Mouse (Mus musculus): ENCODE results near the gene Rbm43. TPM values are rescaled to one million over a fixed set of nuclear protein-coding genes. Genes with fewer than 3 reads are reported as not detected.

Gene Rbm43
- polyA plus RNA-seq (2017; shearing (Covaris generic)), result 19.4 TPM

DNA sequence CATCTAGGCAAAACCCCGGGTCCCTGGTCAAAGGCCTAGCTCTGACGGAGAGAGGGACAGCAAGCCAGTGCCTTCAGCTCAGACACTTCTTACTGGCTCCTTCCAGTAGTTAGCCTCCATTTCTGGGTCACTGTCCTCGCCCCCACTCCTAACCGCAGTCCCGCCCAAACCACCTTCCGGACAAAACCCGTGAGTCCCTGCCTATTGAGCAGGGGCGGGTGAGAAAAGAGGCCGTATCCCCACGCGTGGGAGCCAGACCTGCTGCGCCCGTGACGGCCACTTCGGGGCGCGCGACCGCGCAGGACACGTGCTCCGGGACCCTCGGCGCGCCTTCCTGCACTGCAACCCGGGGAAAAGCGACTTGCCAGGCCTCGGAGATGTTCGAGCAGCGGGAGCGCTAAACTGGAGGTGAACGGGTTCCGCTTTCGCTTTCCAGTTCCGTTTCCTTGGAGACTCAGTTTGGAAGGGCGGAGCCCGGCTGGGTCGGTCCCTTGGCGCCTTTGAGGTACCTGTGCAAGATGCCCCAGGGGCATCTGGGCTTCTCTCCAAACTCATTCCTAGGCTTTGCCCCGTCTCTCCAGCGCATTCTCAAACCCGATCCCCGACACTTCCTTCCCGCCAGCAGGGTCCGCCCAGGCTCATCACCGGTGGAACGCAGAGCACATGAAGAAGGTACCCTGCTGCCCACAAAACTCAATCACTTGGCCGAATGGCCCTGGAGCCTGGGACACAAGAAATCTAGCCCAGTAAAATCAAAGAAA, at the start of gene Rbm43:
Gene Rbm43 (minus strand): TSS at position 590 of the 761 bp plus-strand sequence.

DNA sequence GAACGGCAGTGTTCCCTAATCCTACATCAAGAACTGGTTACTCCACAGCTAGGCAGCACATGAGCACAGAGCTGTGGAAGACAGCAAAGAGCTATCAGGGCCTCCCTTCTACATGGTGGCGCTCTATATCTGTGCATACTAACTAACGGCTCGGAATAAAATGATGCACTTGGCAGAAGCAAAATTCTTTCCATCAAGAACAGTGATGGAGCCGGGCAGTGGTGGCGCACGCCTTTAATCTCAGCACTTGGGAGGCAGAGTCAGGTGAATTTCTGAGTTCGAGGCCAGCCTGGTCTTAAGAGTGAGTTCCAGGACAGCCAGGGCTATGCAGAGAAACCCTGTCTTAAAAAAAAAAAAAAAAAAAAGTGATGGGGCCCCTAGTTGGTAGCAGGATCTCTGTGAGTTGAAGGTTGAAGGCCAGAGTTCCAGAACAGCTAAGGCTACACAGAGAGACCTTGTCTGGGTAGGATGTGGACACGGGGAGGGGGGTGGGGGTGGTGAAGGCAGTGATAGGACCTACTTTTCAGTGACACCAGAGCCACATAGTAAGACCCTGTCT, 38.5 kb upstream of the Rbm43 start, which contains the start of gene Nmi:
Gene Nmi (minus strand): TSS at position 85 of the 559 bp plus-strand sequence.

Other genes with a start within 250 kb of the Rbm43 start
- 137 TPM for gene Nmi, start 38.3 kb upstream of the Rbm43 start, polyA plus RNA-seq (2017; shearing (Covaris generic))
- gene Tnfaip6, start 102.8 kb upstream of the Rbm43 start, polyA plus RNA-seq (2017; shearing (Covaris generic)), result 0.22 TPM
- gene Rif1, start 137.7 kb upstream of the Rbm43 start, polyA plus RNA-seq (2017; shearing (Covaris generic)), result 86.4 TPM

Measured in effector memory CD4-positive, alpha-beta T cell, adult 7 months (primary cell).